Mouse (Mus musculus): ENCODE measurements around the gene Nrp2. TPM values are rescaled to one million over a fixed set of nuclear protein-coding genes. Genes with fewer than 3 reads are reported as not detected.

Nrp2 gene
- total RNA-seq (2021) = 38.3 and 44.1 TPM in 2 replicates
- long read RNA-seq, full-length matches to known transcripts = 1 of 5 reads
- long read RNA-seq, partial matches to known transcripts = 2 of 5 reads
- long read RNA-seq, other reads (novel, unspliced or antisense) = 2 of 5 reads

DNA sequence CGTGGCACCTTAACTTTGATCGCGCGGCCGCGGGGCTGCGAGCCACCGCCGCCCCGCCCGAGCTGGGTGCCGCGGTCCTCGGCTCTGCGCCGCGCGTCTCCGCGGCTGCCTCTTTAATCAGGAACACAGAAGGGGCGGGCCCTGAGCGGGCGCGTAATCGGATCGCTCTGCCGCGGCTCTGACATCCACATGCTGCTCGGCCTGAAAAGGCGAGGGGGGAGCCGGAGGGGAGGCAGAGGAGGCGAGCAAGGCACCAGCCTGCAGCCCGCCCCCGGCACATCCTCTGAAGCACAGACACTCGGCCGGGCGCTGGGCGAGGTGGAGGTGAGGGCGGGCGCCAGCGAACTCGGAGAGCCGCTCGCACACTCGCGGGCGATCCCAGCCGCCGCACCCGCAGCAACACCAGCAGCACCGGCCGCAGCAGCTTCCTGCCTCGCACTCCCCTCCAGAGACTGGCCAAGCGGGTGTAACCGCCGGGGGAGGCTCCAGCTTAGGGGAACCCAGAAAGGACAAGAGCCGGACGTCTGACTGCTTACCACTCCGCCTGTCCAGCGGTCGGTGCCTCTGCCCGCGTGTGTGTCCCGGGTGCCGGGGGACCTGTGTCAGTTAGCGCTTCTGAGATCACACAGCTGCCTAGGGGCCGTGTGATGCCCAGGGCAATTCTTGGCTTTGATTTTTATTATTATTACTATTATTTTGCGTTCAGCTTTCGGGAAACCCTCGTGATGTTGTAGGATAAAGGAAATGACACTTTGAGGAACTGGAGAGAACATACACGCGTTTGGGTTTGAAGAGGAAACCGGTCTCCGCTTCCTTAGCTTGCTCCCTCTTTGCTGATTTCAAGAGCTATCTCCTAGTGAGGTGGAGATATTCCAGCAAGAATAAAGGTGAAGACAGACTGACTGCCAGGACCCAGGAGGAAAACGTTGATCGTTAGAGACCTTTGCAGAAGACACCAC lies at the start of gene Nrp2:
Nrp2 (plus strand) TSS at position 128 of the 959 bp plus-strand sequence.
- DNase-seq = peak; percentile 85

GRCm38 (mm10) chr1:62654436-62654835 lies 48.6 kb upstream of the Nrp2 start:
- no peak for DNase-seq

DNA sequence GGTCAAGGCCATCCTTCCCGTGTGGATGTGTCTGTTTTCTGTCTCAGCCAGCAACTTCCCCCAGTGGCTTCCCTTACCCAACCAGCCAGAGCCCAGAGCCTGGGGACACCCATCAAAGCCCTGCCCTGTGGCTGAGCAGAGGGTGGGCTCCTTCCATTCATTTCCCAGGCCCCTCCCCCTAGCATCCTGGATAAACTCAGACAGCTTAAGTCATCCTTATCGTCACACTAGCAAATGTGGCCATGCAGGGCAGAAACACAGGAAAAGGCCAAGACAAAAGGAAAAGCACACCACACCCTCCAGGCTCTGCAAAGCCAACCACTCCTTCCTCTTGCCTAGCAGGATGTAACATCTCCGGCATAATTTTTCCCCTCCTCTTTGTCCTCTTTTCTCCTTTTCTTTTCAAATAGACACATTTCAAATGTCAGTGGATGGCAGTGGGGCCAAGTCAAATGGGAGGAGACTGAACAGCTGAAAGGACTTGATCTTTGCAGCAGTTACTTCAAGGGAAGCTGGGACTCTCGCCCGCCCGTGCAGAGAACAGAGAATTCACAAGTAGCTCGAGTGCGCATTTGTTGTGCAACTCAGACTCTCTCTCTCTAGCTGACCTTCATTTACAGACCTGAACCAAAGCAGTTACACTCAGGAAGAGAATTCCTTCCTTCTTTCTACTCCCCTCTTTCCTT lies 38.0 kb upstream of the Nrp2 start:
- DNase-seq = peak; percentile 10

GRCm38 (mm10) chr1:62665771-62666730 lies 37.0 kb upstream of the Nrp2 start:
- DNase-seq = peak; percentile 10

DNA sequence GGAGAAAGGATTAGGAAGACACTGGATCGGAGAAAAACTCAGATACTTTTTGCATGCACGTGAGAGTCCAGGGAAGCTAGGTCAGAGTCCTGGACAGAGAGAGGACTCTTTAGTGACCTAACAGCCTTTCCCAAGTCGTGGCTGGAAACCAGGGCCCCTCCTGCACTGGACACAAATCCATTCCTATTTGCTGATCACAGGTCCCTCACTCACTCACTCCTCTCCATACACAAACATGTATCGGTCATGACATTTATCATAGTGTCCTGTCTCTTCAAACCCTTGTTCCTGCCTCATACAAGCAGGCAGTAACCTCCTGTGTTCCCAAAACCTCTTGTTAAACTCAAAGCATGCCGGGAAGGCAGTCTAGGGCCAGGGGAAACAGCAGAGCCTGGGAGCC lies 36.3 kb upstream of the Nrp2 start:
- DNase-seq = no peak

GRCm38 (mm10) chr1:62678611-62679344 lies 24.3 kb upstream of the Nrp2 start:
- no peak for DNase-seq

DNA sequence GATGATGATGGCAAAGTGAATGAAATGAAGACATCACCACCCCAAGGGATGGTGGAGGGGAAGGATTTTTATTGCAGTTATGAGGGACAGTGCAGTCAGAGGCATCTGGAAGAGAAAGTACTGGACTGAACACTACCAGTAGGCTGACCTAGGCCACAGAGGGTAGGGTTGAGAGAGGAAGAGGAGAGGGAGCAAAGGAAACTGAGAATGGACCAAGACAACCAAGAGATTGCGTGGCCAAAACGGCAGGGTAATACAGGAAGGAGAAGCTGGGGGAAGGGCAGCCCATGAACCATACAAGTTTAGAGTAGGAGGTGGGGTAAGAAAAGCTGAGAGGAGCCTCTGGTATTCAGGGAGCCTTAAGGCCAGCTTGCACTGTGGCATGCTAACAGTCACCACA lies 23.6 kb upstream of the Nrp2 start:
- no peak for DNase-seq

- no peak for DNase-seq
These were observed 20.4 kb upstream of the Nrp2 start for GRCm38 (mm10) chr1:62682456-62683385.

GRCm38 (mm10) chr1:62683498-62683897 lies 19.6 kb upstream of the Nrp2 start:
- no peak for DNase-seq

- DNase-seq = no peak
These were observed 15.6 kb upstream of the Nrp2 start for GRCm38 (mm10) chr1:62687511-62687910.

DNA sequence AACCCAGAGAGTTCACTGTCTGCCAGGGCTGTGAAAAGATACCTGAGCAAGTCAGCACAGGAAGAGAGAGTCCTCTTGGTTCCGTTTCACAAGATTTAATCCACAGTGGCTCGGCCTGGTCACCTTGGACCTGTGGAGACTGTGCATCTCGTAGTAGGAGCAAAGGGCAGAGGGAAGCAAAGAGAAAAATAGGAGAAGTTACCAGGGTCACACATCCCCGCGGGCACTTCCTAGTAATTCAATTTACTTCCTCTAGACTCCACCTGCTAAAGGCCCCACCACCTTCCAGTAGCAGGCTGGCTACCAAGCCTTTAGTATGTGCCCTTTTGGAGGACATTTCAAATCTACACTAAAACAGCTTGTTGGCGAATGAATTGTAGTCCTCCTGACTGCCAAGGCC lies 11.9 kb upstream of the Nrp2 start:
- DNase-seq = no peak

DNA sequence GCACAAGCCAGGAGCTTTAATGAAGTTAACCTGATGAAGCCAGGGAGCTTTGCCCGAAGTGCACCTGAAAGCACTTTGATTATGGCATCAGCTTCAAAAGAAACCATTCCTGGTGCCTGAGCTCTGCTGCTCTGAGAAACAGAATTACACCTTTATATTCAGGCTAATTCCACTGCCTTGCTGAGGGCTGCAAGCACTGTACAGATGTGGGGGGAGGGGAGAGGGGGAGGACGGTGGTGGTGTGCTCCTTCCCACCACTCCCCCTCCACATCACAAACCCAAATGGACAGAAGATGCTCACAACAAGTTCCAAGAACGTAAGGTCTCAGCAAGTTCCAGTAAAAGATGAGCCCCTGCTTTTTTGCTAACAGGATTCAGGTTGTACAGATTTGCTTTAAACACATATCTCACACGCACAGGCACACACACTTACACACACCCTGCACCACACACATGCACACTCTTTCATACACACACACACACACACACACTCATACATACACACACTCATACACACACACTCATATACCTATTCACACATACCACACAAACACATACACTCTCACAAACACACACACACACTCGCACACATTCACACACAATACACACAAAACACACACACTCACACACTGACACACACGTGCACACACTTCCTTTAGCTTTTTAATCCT lies 6.6 kb upstream of the Nrp2 start:
- no peak for DNase-seq

DNA sequence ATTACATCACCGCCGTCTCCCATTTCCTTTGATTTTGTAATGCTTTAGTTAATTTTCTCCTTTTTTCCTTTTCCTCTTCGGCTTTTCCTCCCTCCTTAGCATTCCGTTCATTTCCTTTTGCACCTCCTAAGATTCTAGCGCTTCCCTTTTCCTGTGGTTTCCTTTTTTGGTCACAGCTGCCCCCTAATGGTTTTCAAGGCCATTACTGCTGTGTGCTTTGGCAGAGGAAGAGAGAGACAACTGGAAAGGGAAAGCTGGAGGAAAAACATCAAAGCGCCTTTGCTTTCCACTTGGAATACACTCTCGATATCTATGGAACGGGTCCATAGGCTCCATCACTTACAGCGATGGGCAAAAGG lies 6.1 kb upstream of the Nrp2 start:
- DNase-seq = no peak

- no peak for DNase-seq
These were observed 5.7 kb upstream of the Nrp2 start for GRCm38 (mm10) chr1:62697353-62697752.

DNA sequence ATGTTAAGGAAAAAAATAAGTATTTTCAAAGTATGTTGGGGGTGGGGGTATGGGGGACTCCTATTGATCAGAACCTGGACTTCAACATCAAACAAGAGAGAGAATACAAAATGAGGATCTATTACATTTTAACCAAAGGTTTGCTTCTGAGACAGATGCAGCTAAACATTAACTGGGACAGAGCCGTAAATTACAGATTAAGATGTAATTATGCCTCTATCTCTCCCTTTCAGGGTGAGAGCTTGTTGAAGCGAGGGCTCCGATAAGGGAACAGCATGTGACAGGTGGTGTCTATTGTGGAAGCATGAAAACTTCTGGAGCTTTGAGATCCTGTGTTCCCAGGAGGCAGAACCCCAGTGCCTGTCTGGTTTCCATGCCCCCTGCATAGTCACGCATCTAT lies 3.3 kb upstream of the Nrp2 start:
- DNase-seq = no peak

DNA sequence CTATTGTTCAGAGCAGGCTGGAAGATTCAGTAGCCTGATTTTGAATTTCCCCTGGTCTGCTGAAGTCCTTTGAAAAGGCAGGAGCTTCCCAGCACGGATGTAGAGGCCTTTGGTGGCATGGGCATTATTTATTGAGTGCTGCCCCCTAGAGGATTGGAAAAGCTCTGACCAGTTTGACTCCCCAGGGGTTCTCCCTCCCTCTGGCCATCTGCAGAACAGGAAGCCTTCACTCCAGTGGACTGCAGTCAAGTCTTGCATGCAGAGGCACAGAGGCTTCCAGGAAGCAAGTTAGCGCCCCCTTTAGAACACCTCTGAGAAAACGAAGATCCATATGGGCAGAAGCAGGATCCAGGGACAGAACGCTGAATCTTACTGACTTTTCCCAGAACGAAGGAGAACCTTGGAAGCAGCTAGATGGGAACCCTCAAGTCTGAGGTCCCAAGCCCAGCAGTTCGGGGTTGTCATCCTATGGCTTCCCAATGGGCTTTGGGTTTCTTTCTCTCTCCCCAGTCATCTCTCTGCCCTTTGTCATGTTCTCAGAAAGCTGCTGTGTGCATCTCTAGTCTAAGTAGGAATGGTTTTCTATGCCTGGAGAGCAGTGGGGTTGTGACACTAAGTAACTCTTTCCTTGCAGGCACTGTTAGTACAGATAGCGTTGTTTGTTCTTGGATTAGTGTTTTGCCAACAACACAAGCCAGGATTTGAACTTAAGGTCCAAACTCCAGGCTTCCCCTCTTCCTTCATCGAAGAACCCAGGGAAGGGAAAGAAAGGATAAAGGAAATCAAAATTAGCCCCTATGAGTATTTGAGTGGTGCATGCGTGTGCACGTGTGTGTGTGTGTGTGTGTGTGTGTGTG lies 1.8 kb upstream of the Nrp2 start:
- DNase-seq = peak; percentile 74

DNA sequence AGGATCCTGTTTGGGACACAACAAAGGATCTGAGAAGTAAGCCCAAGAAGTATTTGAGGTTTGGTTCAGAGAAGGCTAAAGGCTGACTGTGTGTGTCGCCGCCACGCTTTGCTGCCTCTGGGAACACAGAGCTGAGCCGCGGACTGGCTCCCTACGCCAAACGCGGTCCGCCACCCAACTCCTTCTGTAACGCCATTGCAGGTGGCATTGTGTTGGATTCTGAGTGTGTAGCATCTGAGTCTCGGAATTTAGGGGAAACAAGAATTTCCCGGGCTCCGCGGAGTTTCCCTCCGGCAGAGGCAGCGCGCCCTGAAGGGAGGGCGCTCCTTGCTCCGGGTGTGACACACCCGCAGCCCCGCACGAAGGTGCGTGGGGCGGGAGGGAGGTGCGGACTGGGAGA lies 342 bp upstream of the Nrp2 start:
- DNase-seq = peak; percentile 45

DNA sequence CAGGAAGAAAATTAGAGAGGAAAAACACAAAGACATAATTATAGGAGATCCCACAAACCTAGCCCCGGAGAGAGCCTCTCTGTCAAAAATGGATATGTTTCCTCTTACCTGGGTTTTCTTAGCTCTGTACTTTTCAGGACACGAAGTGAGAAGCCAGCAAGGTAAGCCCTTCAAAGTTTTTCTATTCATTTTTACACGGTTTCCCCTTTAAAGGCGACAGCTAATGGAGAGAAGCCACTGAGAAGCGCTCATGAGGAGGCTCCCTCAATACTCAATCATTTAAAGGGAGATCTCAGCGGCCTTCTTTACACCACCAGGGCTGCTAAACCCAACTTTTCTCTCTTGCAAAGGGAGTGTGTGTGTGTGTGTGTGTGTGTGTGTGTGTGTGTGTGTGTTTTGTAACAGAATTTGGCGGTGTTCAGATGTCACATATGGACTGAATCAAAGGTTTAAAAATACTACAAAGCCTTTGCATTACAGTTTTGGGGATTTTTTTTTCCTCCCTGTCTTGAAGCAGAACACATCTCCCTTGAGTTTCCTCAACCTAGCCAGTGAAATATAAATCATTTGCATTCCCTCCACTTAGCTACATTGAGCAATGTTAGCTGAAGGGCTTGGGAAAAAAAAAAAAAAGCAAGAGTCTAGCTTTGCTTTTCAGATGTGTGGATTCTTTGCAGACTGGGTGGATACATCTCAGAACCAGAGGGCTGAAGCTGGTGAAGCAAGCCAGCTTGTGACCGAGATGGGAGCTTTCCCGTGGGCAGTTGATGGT lies 1.2 kb downstream of the Nrp2 start:
- no peak for DNase-seq
